Mouse (Mus musculus): ENCODE results near the gene Optn. TPM values are rescaled to one million over a fixed set of nuclear protein-coding genes. Genes with fewer than 3 reads are reported as not detected.

Optn gene
- total and polyA plus RNA-seq, 3 experiments, result 29.3 to 139 (median 65.2) TPM

GRCm38 (mm10) chr2:5031215-5031614, 32.6 kb downstream of the Optn start:
- Histone ChIP-seq H3K27me3 (ENCODE audit: insufficient read depth, low read length) (no peaks in the 10 kb centered on the region), H3K9me3 (replicated peaks) (no peaks in the 10 kb centered on the region), H3K4me3 (ENCODE audit: low read depth, low read length) (no peak overlapping the region), H3K4me1 (ENCODE audit: insufficient read depth, low read depth, low read length) (peaks cover 13% of the 10 kb centered on the region), H3K36me3 (replicated peaks) (peaks cover 85% of the 10 kb centered on the region)
- DNase-seq (ENCODE audit: low spot score) (no peak), ATAC-seq (ENCODE audit: extremely low read depth, insufficient number of reproducible peaks, low FRiP score, poor library complexity, severe bottlenecking) (no peak)
- TF ChIP-seq CTCF (IDR thresholded peaks at IDR 0.05; ENCODE audit: low read depth, low read length) (no peak), POLR2AphosphoS5 (IDR thresholded peaks at IDR 0.05; ENCODE audit: insufficient replicate concordance, low read depth, low read length) (no peak), TAL1 (conservative IDR thresholded peaks at IDR 0.05; ENCODE audit: low read depth, low read length) (no peak), GATA1 (IDR thresholded peaks at IDR 0.05; ENCODE audit: borderline replicate concordance, low read length) (no peak), GATA2 (IDR thresholded peaks at IDR 0.05; ENCODE audit: borderline replicate concordance, low read depth, low read length) (no peak)

DNA sequence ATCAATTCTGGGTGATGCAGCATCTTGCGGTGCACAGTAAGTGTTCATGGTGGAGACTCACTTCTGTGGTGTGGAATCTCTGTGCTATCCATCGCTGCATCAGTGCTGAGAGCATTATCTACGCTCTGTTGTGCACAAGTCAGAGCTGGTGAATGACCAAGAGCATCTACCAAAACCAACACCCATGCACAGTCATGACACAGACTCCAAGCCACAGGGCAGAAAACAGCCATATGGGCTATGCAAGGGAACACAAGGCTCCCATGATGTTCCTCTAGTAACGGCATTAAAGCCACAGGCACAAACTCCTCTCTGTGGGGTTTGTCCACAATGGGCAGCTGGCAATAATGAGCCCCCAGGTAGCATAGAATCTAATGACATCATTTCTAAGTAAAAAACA, 34.0 kb downstream of the Optn start:
- Histone ChIP-seq H3K27me3 (ENCODE audit: insufficient read depth, low read length) (no peaks in the 10 kb centered on the region), H3K36me3 (replicated peaks) (peaks cover 77% of the 10 kb centered on the region), H3K9me3 (replicated peaks) (no peaks in the 10 kb centered on the region), H3K4me1 (ENCODE audit: insufficient read depth, low read depth, low read length) (peaks cover 13% of the 10 kb centered on the region), H3K4me3 (ENCODE audit: low read depth, low read length) (no peak overlapping the region)
- DNase-seq (ENCODE audit: low spot score) (no peak), ATAC-seq (ENCODE audit: extremely low read depth, insufficient number of reproducible peaks, low FRiP score, poor library complexity, severe bottlenecking) (no peak)
- no peak for TF ChIP-seq TAL1 (conservative IDR thresholded peaks at IDR 0.05; ENCODE audit: low read depth, low read length)
- no peak for TF ChIP-seq CTCF (IDR thresholded peaks at IDR 0.05; ENCODE audit: low read depth, low read length)
- TF ChIP-seq POLR2AphosphoS5 (IDR thresholded peaks at IDR 0.05; ENCODE audit: insufficient replicate concordance, low read depth, low read length), result no peak
- no peak for TF ChIP-seq GATA2 (IDR thresholded peaks at IDR 0.05; ENCODE audit: borderline replicate concordance, low read depth, low read length)
- TF ChIP-seq GATA1 (IDR thresholded peaks at IDR 0.05; ENCODE audit: borderline replicate concordance, low read length), result no peak

- no peaks in the 10 kb centered on the region for H3K9me3 ChIP-seq (replicated peaks)
- no peak for ATAC-seq (ENCODE audit: extremely low read depth, insufficient number of reproducible peaks, low FRiP score, poor library complexity, severe bottlenecking)
Measured at GRCm38 (mm10) chr2:5028047-5028446, 35.8 kb downstream of the Optn start.

GRCm38 (mm10) chr2:5027057-5027456, 36.8 kb downstream of the Optn start:
- ATAC-seq (ENCODE audit: extremely low read depth, insufficient number of reproducible peaks, low FRiP score, poor library complexity, severe bottlenecking), result no peak
- Histone ChIP-seq H3K9me3 (replicated peaks) (no peaks in the 10 kb centered on the region), H3K4me1 (ENCODE audit: insufficient read depth, low read depth, low read length) (peaks cover 2% of the 10 kb centered on the region; the same call in 1 of the 2 replicates), H3K36me3 (replicated peaks) (peaks cover 79% of the 10 kb centered on the region), H3K4me3 (ENCODE audit: low read depth, low read length) (no peak overlapping the region), H3K27me3 (ENCODE audit: insufficient read depth, low read length) (no peaks in the 10 kb centered on the region)
- TF ChIP-seq GATA1 (IDR thresholded peaks at IDR 0.05; ENCODE audit: borderline replicate concordance, low read length), result no peak
- DNase-seq (ENCODE audit: low spot score), result no peak

More at GRCm38 (mm10) chr2:5028047-5028446, 35.8 kb downstream of the Optn start:
- peaks cover 79% of the 10 kb centered on the region for H3K36me3 ChIP-seq (replicated peaks)
- peaks cover 2% of the 10 kb centered on the region; the same call in 1 of the 2 replicates for H3K4me1 ChIP-seq (ENCODE audit: insufficient read depth, low read depth, low read length)
- no peak for DNase-seq (ENCODE audit: low spot score)
- no peak overlapping the region for H3K4me3 ChIP-seq (ENCODE audit: low read depth, low read length)
- TF ChIP-seq POLR2AphosphoS5 (IDR thresholded peaks at IDR 0.05; ENCODE audit: insufficient replicate concordance, low read depth, low read length), result no peak
- no peak for TF ChIP-seq TAL1 (conservative IDR thresholded peaks at IDR 0.05; ENCODE audit: low read depth, low read length)
- no peak for TF ChIP-seq CTCF (IDR thresholded peaks at IDR 0.05; ENCODE audit: low read depth, low read length)
- TF ChIP-seq GATA2 (IDR thresholded peaks at IDR 0.05; ENCODE audit: borderline replicate concordance, low read depth, low read length), result no peak
- no peak for TF ChIP-seq GATA1 (IDR thresholded peaks at IDR 0.05; ENCODE audit: borderline replicate concordance, low read length)
- no peaks in the 10 kb centered on the region for H3K27me3 ChIP-seq (ENCODE audit: insufficient read depth, low read length)

GRCm38 (mm10) chr2:5025162-5025733, 38.6 kb downstream of the Optn start:
- Histone ChIP-seq H3K4me1 (ENCODE audit: insufficient read depth, low read depth, low read length) (peaks cover 2% of the 10 kb centered on the region; the same call in 1 of the 2 replicates), H3K36me3 (replicated peaks) (peaks cover 80% of the 10 kb centered on the region), H3K4me3 (ENCODE audit: low read depth, low read length) (no peak overlapping the region), H3K27me3 (ENCODE audit: insufficient read depth, low read length) (no peaks in the 10 kb centered on the region), H3K9me3 (replicated peaks) (no peaks in the 10 kb centered on the region)
- ATAC-seq (ENCODE audit: extremely low read depth, insufficient number of reproducible peaks, low FRiP score, poor library complexity, severe bottlenecking) (no peak), DNase-seq (ENCODE audit: low spot score) (no peak)
- no peak for TF ChIP-seq GATA1 (IDR thresholded peaks at IDR 0.05; ENCODE audit: borderline replicate concordance, low read length)
- peak; percentile 31; the same call in 1 of the 2 replicates for TF ChIP-seq CTCF (IDR thresholded peaks at IDR 0.05; ENCODE audit: low read depth, low read length)
- no peak for TF ChIP-seq GATA2 (IDR thresholded peaks at IDR 0.05; ENCODE audit: borderline replicate concordance, low read depth, low read length)

DNA sequence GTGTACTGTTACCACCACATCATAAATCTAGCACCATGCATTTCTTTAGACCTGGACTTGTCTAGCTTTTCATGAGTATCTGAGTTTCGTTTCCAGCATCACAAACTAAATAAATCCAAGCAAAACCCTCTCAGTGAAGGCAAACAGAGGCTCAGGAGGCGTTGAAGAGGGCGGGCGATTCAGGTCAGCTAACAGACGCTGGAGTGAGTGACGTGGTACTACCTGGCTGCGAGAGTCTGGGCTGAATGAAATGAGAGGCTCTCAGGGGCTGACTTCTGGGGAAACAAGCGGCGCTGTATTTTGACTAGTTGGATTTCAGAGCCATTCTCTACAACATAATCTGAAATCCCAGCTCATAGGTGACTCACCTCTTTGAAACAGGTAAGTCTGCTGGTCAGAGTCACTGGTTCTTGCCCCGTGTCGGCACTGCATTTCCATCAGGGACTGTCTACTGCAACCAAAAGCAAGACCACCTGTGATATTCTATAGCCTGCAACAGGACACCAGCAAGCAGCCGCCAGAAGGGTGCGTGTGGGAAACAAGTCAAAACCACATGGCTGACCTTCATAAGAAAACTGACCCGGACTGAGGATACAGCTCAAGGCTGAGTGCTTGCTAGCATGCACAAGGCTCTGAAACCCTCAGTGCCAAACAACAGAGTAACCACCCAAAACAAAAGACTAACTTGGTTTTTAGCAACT, 40.0 kb downstream of the Optn start:
- peaks cover 80% of the 10 kb centered on the region for H3K36me3 ChIP-seq (replicated peaks)

More for the DNA sequence above, 40.0 kb downstream of the Optn start:
- no peaks in the 10 kb centered on the region for H3K9me3 ChIP-seq (replicated peaks)
- ATAC-seq (ENCODE audit: extremely low read depth, insufficient number of reproducible peaks, low FRiP score, poor library complexity, severe bottlenecking) (no peak), DNase-seq (ENCODE audit: low spot score) (no peak)
- no peak overlapping the region for H3K4me3 ChIP-seq (ENCODE audit: low read depth, low read length)
- no peak for TF ChIP-seq POLR2AphosphoS5 (IDR thresholded peaks at IDR 0.05; ENCODE audit: insufficient replicate concordance, low read depth, low read length)
- H3K27me3 ChIP-seq (ENCODE audit: insufficient read depth, low read length), result no peaks in the 10 kb centered on the region
- peaks cover 2% of the 10 kb centered on the region; the same call in 1 of the 2 replicates for H3K4me1 ChIP-seq (ENCODE audit: insufficient read depth, low read depth, low read length)

Measured in G1E (cell line).